Mouse (Mus musculus) adrenal gland, postnatal 10 days (tissue): Measurements from ENCODE around the gene Colq. TPM values are rescaled to one million over a fixed set of nuclear protein-coding genes. Genes with fewer than 3 reads are reported as not detected.

ENCODE experiments used
- DNase-seq: peaks from one replicate; pipeline ENCODE4 v3.0.0; 2021; ENCODE audit warnings: mixed read lengths
- total RNA-seq, 2 experiments: library from RNA; stranded (reverse); gene quantifications; 2 replicates each; pipeline ENCODE4 v1.2.3; 2021

The Colq gene
- total RNA-seq, 2 experiments from 2014 or later: 1.1 to 4.0 TPM

DNA sequence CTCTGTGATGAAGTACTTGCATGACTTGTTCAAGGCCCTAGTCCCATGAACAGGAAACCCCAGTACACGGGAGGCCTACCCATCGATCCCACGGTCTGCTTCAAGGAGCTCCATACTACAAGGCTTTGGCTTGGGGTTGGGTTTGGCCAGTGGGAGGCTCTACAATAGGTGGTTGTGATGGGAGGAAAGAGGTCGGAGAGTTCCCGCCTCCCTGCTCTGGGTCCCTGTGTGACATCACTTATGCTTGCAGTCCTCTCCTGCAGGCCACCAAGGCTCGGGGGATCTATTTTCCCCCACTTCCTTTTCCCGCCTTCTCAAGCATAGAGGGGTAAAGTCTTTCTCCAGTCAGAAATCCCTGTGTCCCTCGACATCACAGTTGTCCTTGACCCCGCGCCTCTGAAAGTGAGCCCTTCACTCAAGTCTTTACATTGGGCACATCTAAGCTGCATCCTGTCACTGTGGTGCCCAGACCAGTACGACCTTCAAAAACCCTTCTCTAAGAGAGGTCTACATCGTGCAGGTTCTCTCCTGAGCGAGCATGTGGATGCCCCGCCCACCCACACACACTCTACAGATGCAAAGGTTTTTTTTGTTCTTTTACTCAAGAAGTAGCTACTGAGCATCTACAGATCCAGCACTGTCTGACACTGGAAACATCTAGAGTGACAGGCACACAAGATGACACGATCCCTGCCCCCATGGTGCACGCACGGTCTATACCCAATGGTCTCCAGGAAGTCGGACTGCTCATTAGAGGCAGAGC, 16.1 kb downstream of the Colq start:
- DNase-seq: no peak

DNA sequence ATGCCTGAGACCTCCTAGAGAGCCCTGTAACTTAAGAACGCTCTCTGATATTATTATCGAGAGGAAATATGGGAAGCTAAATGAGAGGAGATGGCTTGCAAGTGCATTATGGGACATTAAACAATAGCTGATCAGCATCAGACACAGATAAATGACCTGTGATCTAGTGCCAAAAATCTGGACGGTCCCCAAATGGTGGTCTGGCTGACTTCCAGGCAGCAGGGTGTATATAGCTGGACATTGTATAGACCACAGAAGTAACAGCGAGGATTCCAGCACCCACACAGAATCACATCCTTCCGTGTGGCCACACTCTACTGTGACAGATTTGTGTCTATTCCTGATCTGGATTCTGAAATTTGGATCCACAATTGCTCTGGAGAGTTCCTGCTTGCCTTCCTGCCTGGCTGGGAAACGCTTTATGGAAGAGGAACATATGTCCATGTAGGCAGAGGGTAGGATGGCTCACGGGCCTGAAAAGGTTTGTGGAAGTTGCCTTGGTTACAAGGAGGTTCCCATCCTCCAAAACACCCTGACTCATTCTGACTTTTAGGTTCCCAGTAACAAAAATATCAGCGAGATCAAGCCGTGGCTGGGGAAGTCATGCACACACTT, 18.5 kb downstream of the Colq start:
- no peak for DNase-seq

DNA sequence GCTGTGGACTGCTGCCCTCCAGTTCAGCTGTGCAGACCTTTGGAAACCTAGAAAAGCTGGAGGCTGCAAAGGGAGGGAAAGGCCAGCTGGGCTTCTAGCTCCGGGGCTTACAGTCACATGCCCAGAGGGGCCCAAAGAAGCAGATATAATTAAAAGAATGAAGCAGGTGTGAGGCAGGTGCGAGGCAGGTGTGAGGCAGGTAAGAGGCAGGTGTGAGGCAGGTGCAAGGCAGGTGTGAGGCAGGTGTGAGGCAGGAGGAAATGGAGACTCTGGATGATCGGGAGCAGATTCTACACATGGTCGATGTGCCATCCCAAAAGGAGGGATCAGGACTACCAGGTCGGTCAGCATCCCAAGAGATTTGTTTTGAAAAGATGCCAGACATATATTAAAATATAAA, 19.7 kb downstream of the Colq start:
- no peak for DNase-seq

DNA sequence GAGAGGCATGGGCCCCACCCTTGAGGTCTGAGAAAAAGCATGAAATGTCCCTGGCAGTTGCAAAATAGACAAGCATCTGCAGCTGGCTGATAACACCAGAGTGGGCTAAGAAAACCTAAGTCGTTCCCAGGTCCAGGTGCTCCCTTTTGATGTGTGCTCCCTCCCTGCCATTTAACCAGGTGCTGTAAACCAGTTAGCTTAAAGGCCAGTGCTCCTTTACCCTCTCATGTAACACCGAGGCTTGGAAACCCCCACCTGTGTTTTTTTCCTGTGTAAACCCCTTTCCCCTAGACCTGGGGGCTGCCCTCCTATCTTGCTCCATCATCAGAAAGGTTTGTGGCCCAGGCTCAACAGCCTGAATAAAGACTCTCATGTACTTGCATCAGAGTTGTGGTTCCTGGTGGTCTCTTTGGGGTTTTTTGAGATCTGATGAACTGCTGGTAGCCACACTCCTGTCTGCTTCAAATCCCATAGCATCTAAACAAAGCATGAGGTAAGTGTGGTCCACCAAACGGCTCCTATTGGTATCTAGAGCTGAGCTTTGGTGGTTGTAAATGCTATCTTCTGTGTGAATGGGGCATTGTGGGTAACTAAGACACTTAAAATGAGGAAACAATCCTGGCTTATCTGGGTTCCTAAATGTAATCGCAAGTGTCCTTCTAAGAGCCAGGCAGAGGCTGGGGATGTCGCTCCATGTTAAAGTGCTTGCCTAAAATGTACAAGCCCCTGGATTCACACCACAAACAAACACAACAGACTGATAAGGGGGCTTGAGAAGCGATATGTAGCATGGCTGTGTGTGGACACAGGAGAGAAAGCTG, 20.8 kb downstream of the Colq start:
- DNase-seq: no peak

DNA sequence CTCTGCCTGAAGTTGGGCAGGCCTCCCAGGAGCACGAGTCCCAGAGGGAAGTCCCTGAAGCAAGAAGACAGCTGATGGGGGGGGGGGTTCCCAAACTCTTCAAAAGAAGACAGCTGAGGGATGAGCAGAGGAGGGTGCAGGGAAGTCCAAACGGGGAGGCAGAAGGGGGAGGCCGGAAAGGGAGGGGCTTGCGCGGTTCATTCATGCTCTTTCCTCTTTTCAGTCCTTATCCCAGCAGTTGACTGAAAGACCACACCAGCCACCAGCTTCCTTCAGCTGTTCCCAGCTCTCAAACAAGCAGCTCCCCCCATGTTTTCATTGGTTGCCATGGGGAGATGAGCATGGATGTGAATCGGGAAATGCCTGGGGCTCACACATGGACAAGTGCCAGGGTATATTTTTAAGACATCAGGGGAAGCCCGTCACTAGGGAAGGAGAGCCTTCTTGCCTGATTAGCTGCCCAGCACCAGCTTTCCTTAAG, 22.0 kb downstream of the Colq start:
- peak; percentile 13 for DNase-seq

DNA sequence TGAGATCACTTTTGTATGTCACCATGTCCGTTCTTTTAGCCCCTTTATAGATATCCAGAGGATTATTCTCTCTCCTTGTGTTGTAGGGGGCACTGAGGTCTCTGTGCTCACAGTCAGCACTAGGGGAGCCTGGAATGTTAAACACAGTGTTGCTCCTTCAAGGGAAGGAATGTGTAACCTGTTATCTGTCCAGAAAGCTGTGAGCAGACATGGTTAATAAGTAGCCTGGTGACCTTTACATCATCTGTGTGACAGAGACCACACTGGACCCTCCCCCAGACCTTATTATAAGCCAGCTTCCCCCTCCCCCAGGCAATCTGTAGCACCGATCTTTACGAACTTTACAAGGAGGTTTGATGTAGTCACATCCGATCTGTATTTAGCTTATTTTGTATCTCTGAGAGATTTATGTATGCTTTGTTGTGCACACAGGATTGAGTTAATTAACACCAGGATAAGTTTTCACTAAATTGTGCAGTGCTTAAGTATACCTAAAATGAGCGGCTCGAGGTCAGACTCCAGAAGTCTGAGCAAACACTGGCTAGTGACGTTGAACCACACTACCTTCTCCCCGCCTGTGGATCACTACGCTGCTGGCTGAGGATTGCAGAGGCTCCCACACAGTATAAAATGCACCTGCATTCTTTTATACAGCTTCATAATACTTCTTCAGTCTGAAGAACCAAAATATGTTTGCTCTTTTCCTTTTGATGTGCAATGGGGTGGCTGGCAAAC, 25.5 kb downstream of the Colq start:
- DNase-seq: no peak

DNA sequence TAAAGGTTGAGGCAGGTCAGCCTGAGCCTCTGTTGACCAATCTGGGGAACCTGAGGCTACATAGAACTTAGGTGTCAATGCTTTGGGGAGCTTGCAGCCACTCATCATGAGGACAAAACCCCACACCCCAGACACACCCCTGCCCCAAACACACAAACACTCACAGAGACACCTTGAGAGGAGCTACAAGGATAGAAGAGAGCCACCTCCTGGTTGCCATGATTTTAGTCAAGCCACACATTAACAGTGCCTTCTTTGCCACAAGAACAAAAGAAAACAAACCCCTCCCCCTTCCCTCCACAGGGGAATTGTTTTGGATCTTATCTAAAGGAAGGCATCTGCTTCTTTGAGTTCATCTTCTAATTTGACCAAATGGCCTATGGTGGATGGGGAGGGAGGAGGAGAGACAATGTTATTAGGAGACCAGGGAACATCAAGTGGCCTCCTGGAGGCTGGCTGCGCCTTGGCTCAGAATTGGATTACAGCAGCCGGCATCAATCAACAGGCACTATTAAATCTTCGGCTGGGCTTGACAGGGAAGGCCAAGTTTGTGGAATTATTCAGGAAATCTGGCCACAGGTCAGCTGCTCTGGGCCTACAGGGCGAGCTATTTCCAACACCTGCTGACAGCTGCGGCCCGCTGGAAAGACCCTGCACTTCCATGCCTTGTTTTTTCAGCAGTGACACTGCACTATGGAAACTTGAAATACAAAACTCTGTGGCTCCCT, 26.5 kb downstream of the Colq start:
- DNase-seq: peak; percentile 67

DNA sequence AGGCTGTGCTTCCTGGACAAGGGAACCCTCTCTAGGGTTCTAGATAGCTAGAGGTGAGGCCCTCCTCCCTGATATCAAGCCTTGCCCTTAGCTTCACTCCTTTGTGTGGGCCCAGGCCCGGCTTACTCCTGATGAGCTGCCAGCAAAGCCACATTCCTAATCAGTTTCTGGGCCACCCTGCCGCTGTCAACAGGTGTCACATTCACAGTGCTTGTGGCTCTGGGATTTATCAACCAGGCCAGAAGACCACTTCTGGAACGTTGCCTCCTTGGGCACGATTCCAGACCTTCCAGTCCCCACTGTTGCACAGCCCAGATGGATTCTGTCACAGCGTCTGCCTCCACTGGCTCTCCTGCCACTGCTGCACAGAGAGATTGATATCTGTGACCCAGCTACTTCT, 30.3 kb downstream of the Colq start:
- DNase-seq: no peak

DNA sequence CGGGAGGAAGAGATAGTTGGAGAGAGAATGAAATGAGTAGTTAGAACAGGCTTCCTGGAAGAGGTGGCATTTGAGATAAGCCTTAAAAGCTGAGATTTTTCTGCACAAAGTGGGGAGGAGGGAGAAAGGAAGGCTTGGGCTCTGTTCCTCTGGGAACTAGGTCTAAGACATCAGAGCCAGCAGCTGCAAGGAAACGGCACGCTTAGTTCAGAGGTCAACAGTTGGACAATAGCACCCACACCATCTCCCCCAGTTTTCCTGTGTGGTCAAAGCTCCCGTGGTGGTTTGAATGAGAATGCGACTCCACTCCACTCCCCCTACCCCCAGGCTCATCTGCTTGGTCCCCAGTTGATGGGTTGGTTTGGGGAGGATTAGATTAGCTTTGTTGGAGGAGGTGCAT, 31.9 kb downstream of the Colq start:
- DNase-seq: no peak

DNA sequence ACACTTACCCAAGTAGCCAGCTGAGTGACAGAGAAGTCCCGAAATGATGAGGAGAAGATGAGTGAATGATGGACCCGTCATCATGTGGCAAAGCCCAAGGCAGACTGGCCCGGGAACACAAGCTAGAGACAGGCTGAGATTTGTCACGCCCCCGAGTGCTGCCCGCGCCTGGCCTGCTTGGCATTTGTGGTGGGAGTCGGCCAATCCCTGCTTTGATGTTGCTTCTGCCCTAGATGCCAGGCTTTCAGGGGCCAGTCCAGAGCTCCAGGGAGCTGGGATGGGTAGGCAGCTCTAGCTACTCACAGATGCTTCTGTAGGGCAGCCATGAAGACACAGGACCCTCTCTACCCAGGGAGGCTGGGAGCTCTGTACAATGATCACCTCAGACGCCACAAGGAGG, 33.4 kb downstream of the Colq start:
- no peak for DNase-seq

DNA sequence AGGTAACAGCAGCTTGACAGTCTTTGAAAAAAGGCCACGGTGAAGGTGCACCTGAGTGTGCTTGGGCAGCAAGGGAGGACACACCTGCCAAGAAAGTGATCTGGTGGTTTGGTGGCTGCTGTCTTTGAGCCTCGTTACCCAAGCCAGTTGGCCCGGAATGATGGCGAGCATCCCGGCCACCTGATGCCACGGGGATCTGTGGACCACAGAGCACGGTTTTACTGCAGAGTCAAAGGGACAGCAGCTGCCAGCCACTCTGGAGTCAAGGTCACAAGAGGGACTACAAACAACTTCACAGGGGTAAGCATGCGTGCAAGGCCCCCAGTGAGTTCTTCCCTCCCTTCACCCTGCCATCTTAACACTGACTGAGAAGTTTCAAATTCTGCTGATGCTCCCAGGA, 33.9 kb downstream of the Colq start:
- no peak for DNase-seq

DNA sequence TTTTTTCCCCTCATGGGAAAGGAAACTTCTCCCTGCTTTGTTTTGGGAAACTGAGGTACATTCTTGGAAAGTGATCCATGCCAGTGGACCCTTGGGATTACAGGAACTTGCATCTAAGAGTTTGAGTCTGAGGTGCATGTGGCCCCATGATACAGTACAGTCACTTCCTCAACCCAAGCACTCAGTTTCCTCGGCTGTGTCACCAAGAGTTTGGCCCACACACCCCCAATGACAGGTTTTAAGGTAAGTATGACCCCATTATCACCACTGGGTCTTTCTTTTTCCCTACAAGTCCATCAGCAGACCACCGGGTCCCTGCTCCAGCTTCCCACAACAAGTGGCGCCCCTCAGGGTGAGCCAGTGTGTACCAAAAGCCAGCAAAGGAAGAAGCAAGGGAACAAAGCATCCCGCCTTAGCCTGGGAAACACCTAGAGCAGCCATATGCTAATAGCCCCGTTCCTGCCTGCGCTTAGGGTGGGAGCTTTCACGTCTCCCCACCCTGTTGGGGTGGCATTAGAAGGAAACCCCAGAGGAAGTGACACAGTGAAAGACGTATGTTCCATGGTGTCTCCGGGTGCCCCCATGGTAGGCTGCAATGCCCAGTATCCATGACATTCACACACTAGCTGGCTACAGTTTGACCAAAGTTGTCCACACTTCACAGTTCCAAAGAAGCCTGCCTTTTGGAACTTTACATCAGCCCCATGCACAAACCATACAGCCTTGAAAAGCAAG, 34.5 kb downstream of the Colq start:
- no peak for DNase-seq

DNA sequence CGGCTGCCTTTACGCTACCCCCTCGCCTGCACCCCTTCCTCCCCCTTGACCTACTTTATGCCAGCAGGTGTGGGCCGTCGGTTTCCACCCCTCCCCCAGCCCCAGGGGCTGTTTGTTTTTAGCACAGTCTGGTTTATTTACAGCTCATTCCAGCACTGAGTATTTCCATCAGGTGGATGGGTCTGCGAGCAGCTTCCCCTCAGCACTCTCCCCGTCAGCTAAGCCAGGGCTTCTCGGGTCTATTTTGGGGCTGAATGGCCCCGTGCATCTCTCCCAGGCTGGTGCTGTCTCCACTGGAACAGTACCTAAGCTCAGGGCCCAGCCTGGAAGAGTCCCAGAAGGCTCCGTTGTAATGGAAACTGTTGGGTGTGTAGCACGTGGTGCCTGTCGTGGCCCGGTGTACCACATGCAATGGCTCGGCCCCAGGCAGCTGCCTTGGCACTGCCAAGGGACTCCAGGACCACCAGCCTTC, 35.1 kb downstream of the Colq start:
- DNase-seq: no peak

DNA sequence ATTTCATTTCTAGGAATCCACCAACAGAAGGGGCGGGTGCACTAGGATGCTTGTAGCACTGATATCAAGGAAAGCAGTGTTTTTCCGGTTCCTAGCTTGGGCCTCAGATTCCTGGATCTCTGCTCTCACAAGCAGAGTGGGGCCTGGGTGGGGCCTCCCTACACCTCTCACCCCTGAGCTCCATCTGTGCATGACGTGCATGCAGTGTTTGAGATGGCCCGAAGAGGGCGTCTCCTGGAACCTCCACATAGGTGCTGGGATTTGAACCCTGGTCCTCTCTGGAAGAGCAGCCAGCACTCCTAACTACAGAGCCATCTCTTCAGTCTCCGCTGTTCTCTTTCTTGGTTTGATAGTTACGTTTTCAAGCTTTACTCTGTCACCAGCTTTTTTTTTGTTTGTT, 36.1 kb downstream of the Colq start:
- DNase-seq: no peak

DNA sequence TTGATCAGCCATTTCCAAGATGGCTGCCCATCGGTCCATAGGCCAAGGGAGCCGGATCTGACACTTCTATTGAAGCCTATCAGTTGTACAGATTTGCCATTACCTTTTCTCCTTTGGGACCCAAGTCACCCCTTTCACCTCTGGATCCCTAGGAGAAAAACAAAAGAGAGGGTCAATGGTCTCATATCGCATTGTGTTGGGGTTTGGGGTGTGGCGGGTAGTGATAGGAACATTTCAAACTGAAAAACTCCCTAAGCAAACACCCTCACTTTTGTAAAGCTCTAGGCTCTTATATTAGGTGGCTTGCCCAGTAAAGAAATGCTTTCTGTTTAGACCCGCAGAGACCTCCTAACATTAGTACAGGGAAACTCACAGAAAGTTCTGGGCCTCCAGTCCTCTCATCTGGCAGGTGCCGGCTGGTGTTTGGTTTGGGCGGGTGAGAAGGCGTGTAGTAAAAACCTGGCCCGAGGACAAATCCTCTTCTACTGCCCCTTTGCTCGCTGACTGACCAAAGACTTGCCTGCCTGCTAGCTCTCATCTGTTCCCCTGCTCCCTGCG, 47.2 kb downstream of the Colq start:
- no peak for DNase-seq

DNA sequence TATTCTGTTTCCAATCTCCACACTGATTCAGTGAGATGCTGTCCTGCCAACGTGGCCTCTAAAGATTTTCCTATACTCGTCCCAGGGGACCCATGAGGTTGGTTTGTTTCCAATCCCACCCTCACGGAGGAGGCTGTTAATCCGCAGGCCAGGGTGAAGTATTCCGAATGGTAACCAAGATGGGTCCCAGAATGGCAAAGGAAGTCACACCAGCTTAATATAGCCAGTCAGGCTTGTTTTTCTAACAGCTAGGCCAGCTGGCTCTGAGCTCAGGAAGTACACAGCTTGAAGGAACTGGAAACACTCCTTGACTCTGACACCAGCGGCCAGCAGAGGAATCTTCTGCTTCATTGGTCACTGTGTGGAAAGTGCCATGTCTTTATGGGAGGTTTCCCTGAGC, 53.8 kb downstream of the Colq start:
- no peak for DNase-seq

DNA sequence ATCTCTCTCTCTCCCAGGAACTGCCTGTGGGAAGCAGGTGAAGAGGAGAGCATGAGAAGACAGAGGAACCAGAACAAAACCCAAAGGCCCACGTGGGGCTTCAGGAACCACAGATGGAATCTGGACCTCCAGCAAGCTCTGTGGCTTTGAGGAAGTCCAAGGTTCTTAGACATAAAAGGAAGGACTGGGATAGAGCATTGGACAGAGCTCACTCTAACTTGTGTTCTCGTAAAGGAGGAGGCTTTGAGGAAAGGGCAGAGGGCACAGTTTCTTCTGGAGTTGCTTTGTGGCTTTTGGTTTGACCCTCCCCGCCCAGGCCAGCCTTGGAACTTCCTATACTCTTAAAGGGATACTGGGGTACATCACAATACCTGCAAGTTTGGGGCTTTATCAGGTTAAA, 58.5 kb downstream of the Colq start:
- DNase-seq: no peak

DNA sequence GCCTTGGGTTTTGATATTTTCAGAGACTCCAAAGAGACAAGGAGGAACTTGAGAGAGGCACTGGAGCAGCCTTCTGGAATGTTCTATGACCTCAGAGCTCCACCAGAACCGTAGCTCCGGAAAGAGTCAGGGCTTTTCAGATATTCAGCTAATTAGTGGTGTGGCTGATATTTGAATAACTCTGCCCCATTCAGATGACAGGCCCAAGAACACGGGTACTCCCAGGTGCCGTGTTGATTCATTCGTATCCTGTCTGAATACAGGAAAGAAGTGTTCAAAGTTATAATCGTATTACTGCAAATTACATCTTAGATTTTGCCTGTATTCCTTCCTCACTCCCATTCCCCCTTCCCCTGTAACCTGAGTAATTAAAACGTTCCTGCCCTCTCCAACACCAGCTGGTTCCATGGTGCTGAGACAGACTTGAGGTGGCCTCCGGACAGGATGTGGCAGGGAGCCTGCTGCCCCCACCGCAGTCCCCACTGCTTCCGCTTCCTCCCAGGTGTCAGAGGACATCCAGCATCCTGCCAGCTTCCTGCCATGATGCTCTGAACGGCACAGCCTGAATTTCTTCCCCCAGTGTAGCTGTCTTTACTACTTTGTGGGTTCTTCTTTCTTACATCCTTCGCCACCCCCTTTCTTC, 59.5 kb downstream of the Colq start:
- DNase-seq: peak; percentile 34

DNA sequence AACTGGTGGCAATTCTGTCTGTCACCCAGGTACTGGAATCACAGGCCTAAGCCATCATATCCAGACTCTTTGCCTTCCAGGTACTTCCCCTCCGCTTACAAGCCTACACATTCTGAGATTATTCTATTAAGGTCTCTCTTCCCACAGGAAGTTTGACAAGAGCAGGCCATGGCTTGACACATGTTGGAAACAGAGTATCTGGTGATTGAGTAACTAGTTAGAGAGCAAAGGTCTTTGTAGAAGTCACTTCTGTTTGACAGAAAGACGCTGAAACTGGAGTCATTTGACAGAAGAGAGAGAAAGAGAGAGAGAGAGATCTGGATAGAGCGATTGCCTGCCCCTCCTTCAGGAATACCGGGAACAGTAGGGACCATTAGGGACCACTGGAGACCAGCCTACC, 60.3 kb downstream of the Colq start:
- no peak for DNase-seq
